Mouse (Mus musculus): ENCODE results near the gene Btbd2.
"Not testable (repeated sequence)": the region's sequence is repeated elsewhere in the genome, so short reads cannot be mapped to it uniquely, and the experiment has no call there.

Gene Btbd2

DNA sequence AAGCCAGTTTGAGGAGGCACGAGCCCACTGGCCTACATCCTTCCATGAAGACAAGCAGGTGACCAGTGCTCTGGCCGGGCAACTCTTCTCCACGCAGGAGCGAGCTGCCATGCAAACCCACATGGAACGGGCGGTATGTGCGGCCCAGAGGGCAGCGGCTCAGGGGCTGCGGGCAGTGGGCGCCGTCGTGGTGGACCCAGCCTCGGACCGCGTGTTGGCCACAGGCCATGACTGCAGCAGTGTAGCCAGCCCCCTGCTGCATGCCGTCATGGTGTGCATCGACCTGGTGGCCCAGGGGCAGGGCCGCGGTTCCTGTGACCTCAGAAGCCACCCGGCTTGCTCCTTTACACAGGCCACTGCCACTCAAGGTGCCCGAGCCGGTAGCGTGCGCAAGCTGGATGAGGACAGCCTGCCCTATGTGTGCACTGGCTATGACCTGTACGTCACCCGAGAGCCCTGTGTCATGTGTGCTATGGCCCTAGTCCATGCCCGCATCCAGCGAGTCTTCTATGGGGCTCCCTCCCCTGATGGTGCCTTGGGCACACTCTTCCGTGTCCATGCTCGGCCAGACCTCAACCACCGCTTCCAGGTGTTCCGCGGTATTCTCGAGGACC is 50.0 kb downstream of the Btbd2 start:
- DNase-seq (ENCODE audit: low spot score in 2 of 2), result no peak

DNA sequence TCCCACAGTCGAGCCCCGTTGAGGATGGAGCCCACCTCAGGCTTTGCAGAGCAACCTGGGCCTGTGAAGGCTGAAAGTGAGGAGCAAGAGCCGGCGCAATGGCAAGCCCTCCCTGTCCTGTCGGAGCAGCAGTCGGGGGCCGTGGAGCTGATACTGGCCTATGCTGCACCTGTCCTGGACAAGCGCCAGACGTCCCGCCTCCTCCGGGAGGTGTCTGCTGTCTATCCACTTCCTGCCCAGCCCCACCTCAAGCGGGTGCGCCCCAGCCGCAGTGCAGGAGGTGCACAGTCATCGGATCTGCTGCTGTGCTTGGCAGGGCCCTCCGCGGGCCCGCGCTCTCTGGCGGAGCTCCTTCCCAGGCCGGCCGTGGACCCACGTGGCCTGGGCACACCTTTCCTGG is 50.6 kb downstream of the Btbd2 start:
- DNase-seq (ENCODE audit: low spot score in 2 of 2), result no peak

DNA sequence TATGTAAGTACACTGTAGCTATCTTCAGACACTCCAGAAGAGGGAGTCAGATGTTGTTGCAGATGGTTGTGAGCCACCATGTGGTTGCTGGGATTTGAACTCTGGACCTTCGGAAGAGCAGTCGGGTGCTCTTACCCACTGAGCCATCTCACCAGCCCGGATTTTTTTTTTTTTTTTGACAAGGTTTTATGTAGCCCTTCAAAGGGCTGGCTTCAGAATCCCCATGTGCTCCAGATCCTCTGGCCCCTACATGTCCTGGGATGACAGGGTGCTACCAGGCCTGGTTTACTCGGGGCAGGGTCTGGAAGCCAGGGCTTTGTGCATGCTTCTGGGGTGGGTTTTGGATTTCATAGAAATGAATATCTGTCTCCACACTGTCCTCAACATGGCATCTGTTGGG is 51.1 kb downstream of the Btbd2 start, which contains the start of gene Gm49322:
TSS of gene Gm49322 (plus strand) at position 301 of the 400 bp plus-strand sequence.
- not testable (repeated sequence) for DNase-seq (ENCODE audit: low spot score in 2 of 2)

DNA sequence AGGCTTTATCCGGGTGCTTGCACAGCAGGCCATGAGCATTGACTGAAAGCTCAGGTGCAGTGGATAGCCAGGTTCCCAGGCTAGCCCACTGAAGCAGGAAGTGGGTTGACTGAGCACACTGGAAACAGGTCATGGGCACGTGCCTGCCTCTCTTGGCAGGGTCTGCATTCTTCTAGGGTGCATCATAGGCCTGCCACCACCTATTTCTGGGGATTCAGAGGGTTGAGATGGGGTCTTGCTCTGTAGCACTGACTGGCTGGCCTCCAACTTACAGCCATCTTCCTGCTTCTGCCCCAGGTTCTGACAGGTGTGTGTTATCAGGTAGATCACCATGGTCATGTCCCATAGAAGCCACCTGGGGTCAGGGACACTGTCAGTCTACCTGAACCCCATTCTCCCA is 51.9 kb downstream of the Btbd2 start:
- no peak for DNase-seq (ENCODE audit: low spot score in 2 of 2)

DNA sequence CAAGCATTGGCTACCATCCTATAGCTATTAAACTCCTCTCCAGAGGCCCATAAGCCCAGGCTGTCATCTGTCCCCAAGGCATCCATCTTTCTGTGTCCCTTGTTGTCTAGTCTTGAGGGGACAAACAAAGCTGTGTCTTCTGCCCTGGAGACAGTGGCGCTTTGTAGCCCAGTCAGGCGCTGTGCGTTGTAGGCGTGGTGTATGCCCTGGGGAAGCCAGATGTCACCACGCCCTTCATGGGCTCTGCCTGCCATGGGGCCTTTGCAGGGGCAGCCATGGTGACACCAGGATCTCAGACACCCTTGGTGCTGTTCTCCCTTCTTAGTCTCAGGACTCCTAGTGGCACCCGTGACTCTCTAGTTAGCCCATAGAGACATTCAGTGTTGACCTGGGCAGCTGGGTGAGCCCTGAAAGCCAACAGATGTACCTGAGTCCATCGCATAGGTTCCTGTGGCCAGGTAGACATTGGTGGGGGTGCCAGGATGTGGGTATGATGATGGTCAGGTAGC is 52.8 kb downstream of the Btbd2 start:
- no peak for DNase-seq (ENCODE audit: low spot score in 2 of 2)

DNA sequence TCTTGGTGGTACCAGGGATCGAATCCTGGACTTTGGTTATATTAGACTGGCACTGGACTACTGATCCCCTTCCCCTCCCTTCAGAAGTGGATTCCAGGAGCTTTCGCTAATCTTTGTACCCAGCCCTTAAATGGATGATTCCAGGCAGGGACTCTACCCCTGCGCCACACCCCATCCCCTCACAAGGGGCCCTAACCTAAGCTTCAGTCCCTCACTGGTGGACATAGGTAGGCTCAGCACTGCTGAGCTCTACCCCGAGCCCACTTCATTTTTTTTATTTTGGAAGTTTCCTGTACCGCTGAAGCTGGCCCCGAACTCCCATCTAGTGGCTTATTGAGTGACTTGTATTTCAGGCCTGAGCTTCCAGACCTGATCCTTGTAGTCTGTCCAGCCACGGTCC is 53.5 kb downstream of the Btbd2 start:
- no peak for DNase-seq (ENCODE audit: low spot score in 2 of 2)

DNA sequence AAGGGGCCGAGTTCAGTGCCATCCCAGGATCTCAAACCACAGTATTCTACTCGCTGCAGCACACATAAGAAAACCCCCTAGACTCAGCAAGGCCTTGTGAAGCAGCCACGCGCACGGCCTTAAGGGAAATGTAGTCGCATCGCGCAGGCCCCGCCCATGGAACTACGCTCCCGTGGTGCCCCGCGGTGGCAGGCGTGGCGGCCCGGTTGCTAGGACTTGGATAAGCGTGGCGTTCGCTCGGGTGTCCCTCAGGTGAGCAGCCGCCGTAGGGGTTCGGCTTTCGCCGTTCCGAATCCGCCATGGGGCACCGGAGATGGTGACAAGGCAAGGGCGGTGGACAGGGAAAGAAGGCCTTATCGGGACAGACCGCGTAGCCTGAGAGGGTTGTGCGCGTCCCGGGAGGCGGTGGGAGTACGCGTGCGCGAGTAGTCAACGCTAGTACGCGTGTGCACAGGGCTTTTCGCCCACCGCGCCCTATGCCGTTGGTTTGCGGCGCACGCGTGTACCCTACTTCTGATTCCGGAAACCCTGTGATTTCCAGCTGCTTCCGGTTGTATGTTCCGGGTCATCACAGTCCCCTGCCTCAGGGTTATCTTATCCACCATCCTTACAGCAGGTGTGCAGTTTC is 54.1 kb downstream of the Btbd2 start, which contains the start of the genes Scamp4 and Adat3:
TSS of gene Scamp4 (plus strand) at position 175 of the 628 bp plus-strand sequence.
TSS of gene Adat3 (plus strand) at position 183 of the 628 bp plus-strand sequence.
- DNase-seq (ENCODE audit: low spot score in 2 of 2), result peak; percentile 93

DNA sequence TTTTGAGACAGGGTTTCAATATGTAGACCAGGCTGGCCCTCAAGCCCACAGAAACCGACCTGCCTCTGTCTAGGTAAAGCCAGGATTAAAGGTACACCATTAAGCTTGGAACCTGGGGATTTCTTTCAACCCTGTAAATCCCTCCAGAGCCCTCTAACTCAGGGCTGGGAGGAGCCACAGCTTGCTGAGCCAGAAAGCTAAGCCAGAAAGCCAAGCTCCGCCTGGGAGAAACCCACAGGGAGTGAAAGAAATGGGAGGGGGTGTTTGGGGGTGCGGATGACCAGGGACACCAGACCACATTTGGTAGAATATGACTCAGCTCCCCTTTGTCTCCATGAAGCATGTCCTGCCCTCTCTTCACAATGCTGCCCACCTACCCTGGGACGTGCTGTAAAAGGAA is 60.6 kb downstream of the Btbd2 start:
- no peak for DNase-seq (ENCODE audit: low spot score in 2 of 2)
